Mouse (Mus musculus): ENCODE results near the gene Olfr963. TPM values are rescaled to one million over a fixed set of nuclear protein-coding genes. Genes with fewer than 3 reads are reported as not detected.
"Not testable (repeated sequence)": the region's sequence is repeated elsewhere in the genome, so short reads cannot be mapped to it uniquely, and the experiment has no call there.

The Olfr963 gene
- polyA plus RNA-seq, 1 experiment: not detected

- Histone ChIP-seq H3K4me3 (ENCODE audit: extremely low read depth, insufficient read depth, insufficient read length) (no peak overlapping the region), H3K27me3 (ENCODE audit: control insufficient read depth, insufficient read depth, low read length) (no peaks in the 10 kb centered on the region), H3K36me3 (ENCODE audit: control insufficient read depth, insufficient read depth, low read length) (no peaks in the 10 kb centered on the region), H3K4me1 (ENCODE audit: control insufficient read depth, insufficient read depth, insufficient read length) (no peaks in the 10 kb centered on the region), H3K27ac (ENCODE audit: insufficient read depth, low read length) (no peak overlapping the region)
- DNase-seq (ENCODE audit: low read depth in 1 of 2, low spot score in 2 of 2): no peak
- TF ChIP-seq POLR2A (IDR thresholded peaks at IDR 0.05; ENCODE audit: low read depth, low read length) (no peak), CTCF (IDR thresholded peaks at IDR 0.05; ENCODE audit: extremely low read depth, insufficient read depth, insufficient read length, insufficient replicate concordance) (no peak)
- 84% methylated on average over 4 of the region's 4 CpGs for WGBS
These were observed 19.6 kb upstream of the Olfr963 start for GRCm38 (mm10) chr9:39647382-39647781.

GRCm38 (mm10) chr9:39654756-39655396 lies 12.1 kb upstream of the Olfr963 start:
- WGBS: 69% methylated on average over 6 of the region's 6 CpGs
- Histone ChIP-seq H3K27me3 (ENCODE audit: control insufficient read depth, insufficient read depth, low read length) (no peaks in the 10 kb centered on the region), H3K36me3 (ENCODE audit: control insufficient read depth, insufficient read depth, low read length) (no peaks in the 10 kb centered on the region)

GRCm38 (mm10) chr9:39669723-39670122 lies 2.7 kb downstream of the Olfr963 start:
- H3K27ac ChIP-seq (ENCODE audit: insufficient read depth, low read length): no peak overlapping the region
- 77% methylated on average over 2 of the region's 2 CpGs for WGBS
- TF ChIP-seq CTCF (IDR thresholded peaks at IDR 0.05; ENCODE audit: extremely low read depth, insufficient read depth, insufficient read length, insufficient replicate concordance): no peak
- no peak for TF ChIP-seq POLR2A (IDR thresholded peaks at IDR 0.05; ENCODE audit: low read depth, low read length)

More at GRCm38 (mm10) chr9:39654756-39655396, 12.1 kb upstream of the Olfr963 start:
- DNase-seq (ENCODE audit: low read depth in 1 of 2, low spot score in 2 of 2): no peak
- H3K27ac ChIP-seq (ENCODE audit: insufficient read depth, low read length): no peak overlapping the region
- no peak for TF ChIP-seq CTCF (IDR thresholded peaks at IDR 0.05; ENCODE audit: extremely low read depth, insufficient read depth, insufficient read length, insufficient replicate concordance)
- no peak for TF ChIP-seq POLR2A (IDR thresholded peaks at IDR 0.05; ENCODE audit: low read depth, low read length)
- H3K4me3 ChIP-seq (ENCODE audit: extremely low read depth, insufficient read depth, insufficient read length): no peak overlapping the region
- no peaks in the 10 kb centered on the region for H3K4me1 ChIP-seq (ENCODE audit: control insufficient read depth, insufficient read depth, insufficient read length)

GRCm38 (mm10) chr9:39674820-39675219 lies 7.8 kb downstream of the Olfr963 start:
- H3K27me3 ChIP-seq (ENCODE audit: control insufficient read depth, insufficient read depth, low read length): no peaks in the 10 kb centered on the region
- H3K4me3 ChIP-seq (ENCODE audit: extremely low read depth, insufficient read depth, insufficient read length): no peak overlapping the region
- WGBS: 80% methylated on average over 2 of the region's 2 CpGs
- H3K36me3 ChIP-seq (ENCODE audit: control insufficient read depth, insufficient read depth, low read length): no peaks in the 10 kb centered on the region
- no peak for DNase-seq (ENCODE audit: low read depth in 1 of 2, low spot score in 2 of 2)
- TF ChIP-seq CTCF (IDR thresholded peaks at IDR 0.05; ENCODE audit: extremely low read depth, insufficient read depth, insufficient read length, insufficient replicate concordance) (no peak), POLR2A (IDR thresholded peaks at IDR 0.05; ENCODE audit: low read depth, low read length) (no peak)
- no peaks in the 10 kb centered on the region for H3K4me1 ChIP-seq (ENCODE audit: control insufficient read depth, insufficient read depth, insufficient read length)
- no peak overlapping the region for H3K27ac ChIP-seq (ENCODE audit: insufficient read depth, low read length)

More at GRCm38 (mm10) chr9:39669723-39670122, 2.7 kb downstream of the Olfr963 start:
- H3K27me3 ChIP-seq (ENCODE audit: control insufficient read depth, insufficient read depth, low read length): no peaks in the 10 kb centered on the region
- H3K36me3 ChIP-seq (ENCODE audit: control insufficient read depth, insufficient read depth, low read length): no peaks in the 10 kb centered on the region
- H3K4me3 ChIP-seq (ENCODE audit: extremely low read depth, insufficient read depth, insufficient read length): no peak overlapping the region
- H3K4me1 ChIP-seq (ENCODE audit: control insufficient read depth, insufficient read depth, insufficient read length): no peaks in the 10 kb centered on the region
- no peak for DNase-seq (ENCODE audit: low read depth in 1 of 2, low spot score in 2 of 2)

- no peak for TF ChIP-seq POLR2A (IDR thresholded peaks at IDR 0.05; ENCODE audit: low read depth, low read length)
- no peak for TF ChIP-seq CTCF (IDR thresholded peaks at IDR 0.05; ENCODE audit: extremely low read depth, insufficient read depth, insufficient read length, insufficient replicate concordance)
- Histone ChIP-seq H3K4me3 (ENCODE audit: extremely low read depth, insufficient read depth, insufficient read length) (no peak overlapping the region), H3K27ac (ENCODE audit: insufficient read depth, low read length) (no peak overlapping the region), H3K36me3 (ENCODE audit: control insufficient read depth, insufficient read depth, low read length) (no peaks in the 10 kb centered on the region), H3K4me1 (ENCODE audit: control insufficient read depth, insufficient read depth, insufficient read length) (no peaks in the 10 kb centered on the region), H3K27me3 (ENCODE audit: control insufficient read depth, insufficient read depth, low read length) (no peaks in the 10 kb centered on the region)
- 84% methylated on average over 2 of the region's 2 CpGs for WGBS
- DNase-seq (ENCODE audit: low read depth in 1 of 2, low spot score in 2 of 2): no peak
These were observed 11.6 kb downstream of the Olfr963 start for GRCm38 (mm10) chr9:39678557-39678956.

GRCm38 (mm10) chr9:39679280-39679679 lies 12.3 kb downstream of the Olfr963 start:
- WGBS: 13% methylated on average over 2 of the region's 2 CpGs
- H3K4me1 ChIP-seq (ENCODE audit: control insufficient read depth, insufficient read depth, insufficient read length): no peaks in the 10 kb centered on the region
- no peak overlapping the region for H3K4me3 ChIP-seq (ENCODE audit: extremely low read depth, insufficient read depth, insufficient read length)
- H3K27ac ChIP-seq (ENCODE audit: insufficient read depth, low read length): no peak overlapping the region
- TF ChIP-seq POLR2A (IDR thresholded peaks at IDR 0.05; ENCODE audit: low read depth, low read length) (no peak), CTCF (IDR thresholded peaks at IDR 0.05; ENCODE audit: extremely low read depth, insufficient read depth, insufficient read length, insufficient replicate concordance) (no peak)
- H3K36me3 ChIP-seq (ENCODE audit: control insufficient read depth, insufficient read depth, low read length): no peaks in the 10 kb centered on the region
- DNase-seq (ENCODE audit: low read depth in 1 of 2, low spot score in 2 of 2): no peak
- H3K27me3 ChIP-seq (ENCODE audit: control insufficient read depth, insufficient read depth, low read length): no peaks in the 10 kb centered on the region

- not testable (repeated sequence) for DNase-seq (ENCODE audit: low read depth in 1 of 2, low spot score in 2 of 2); H3K4me3 ChIP-seq (ENCODE audit: extremely low read depth, insufficient read depth, insufficient read length); H3K4me1 ChIP-seq (ENCODE audit: control insufficient read depth, insufficient read depth, insufficient read length); H3K27me3 ChIP-seq (ENCODE audit: control insufficient read depth, insufficient read depth, low read length); H3K27ac ChIP-seq (ENCODE audit: insufficient read depth, low read length); H3K36me3 ChIP-seq (ENCODE audit: control insufficient read depth, insufficient read depth, low read length)
- 84% methylated on average over 8 of the region's 8 CpGs for WGBS
These were observed 34.1 kb downstream of the Olfr963 start for GRCm38 (mm10) chr9:39701123-39701522.

Measured in spleen, adult 2 months (tissue).